Mouse (Mus musculus) G1E (cell line): ENCODE measurements around the gene E130309D02Rik. TPM values are rescaled to one million over a fixed set of nuclear protein-coding genes. Genes with fewer than 3 reads are reported as not detected.

ENCODE experiments used
- ATAC-seq: 2 replicates; pipeline ENCODE4 v1.8.0; 2016; ENCODE audit warnings: mild to moderate bottlenecking; ENCODE audit not compliant: insufficient number of reproducible peaks, poor library complexity, low FRiP score, severe bottlenecking; ENCODE audit errors: extremely low read depth
- DNase-seq: peaks from one replicate; pipeline ENCODE4 v3.0.0; 2012; ENCODE audit warnings: low spot score
- H3K27me3 ChIP-seq: 2 replicates; pipeline ENCODE4 v1.6.1; 2012; ENCODE audit warnings: mild to moderate bottlenecking, low read length, inconsistent platforms; ENCODE audit not compliant: insufficient read depth
- H3K36me3 ChIP-seq: replicated peaks from 2 replicates; pipeline ENCODE3; 2012; ENCODE audit warnings: mild to moderate bottlenecking, inconsistent platforms
- H3K4me1 ChIP-seq: 2 replicates; pipeline ENCODE4 v1.6.1; 2012; ENCODE audit warnings: low read depth, low read length, inconsistent platforms, mixed read lengths; ENCODE audit not compliant: insufficient read depth
- H3K4me3 ChIP-seq: 2 replicates; pipeline ENCODE4 v1.5.1; 2012; ENCODE audit warnings: low read depth, mild to moderate bottlenecking, inconsistent platforms, low read length, moderate library complexity, mixed read lengths
- H3K9me3 ChIP-seq: replicated peaks from 2 replicates; pipeline ENCODE4 v1.6.1; 2012; ENCODE audit warnings: inconsistent platforms
- CTCF ChIP-seq: IDR thresholded peaks from 2 replicates; pipeline ENCODE4 v1.5.1; 2012; ENCODE audit warnings: low read depth, low read length, inconsistent platforms, mixed read lengths
- GATA1 ChIP-seq: IDR thresholded peaks from 2 replicates; pipeline ENCODE4 v1.6.1; 2012; ENCODE audit warnings: borderline replicate concordance, low read length, inconsistent platforms, mixed read lengths
- GATA2 ChIP-seq: IDR thresholded peaks from 2 replicates; pipeline ENCODE4 v1.6.1; 2012; ENCODE audit warnings: low read depth, low read length, inconsistent platforms, borderline replicate concordance
- POLR2AphosphoS5 ChIP-seq: IDR thresholded peaks from 2 replicates; pipeline ENCODE4 v1.6.1; 2012; ENCODE audit warnings: low read depth, low read length, inconsistent platforms; ENCODE audit not compliant: insufficient replicate concordance
- TAL1 ChIP-seq: conservative IDR thresholded peaks from 2 replicates; pipeline ENCODE4 v1.6.1; 2012; ENCODE audit warnings: low read depth, low read length, inconsistent platforms, mixed read lengths
- polyA plus RNA-seq: library from polyadenylated mRNA; stranded (reverse); fragments of >175 nt; gene quantifications from 2 replicates; pipeline ENCODE4 v1.2.3, GENCODE M21; 2012
- total RNA-seq, 2 experiments: library from RNA; stranded (forward) in 1 of 2; stranded (reverse) in 1 of 2; fragments of 200-1000 nt in 1 of 2; fragments of >200 nt in 1 of 2; fragmentation: Nextera tagmentation in 1 of 2; gene quantifications; 2 replicates each; pipeline ENCODE4 v1.2.3; 2014 to 2017

The E130309D02Rik gene
- total and polyA plus RNA-seq, 3 experiments: 18.0 to 134 (median 75.0) TPM

GRCm38 (mm10) chr5:143356686-143357388, 41.7 kb upstream of the E130309D02Rik start, which contains the start of gene Grid2ip:
Gene Grid2ip, plus strand, starts transcription at chr5:143357338.
- peaks cover 21% of the 10 kb centered on the region for H3K27me3 ChIP-seq
- no peaks in the 10 kb centered on the region for H3K4me1 ChIP-seq
- H3K4me3 ChIP-seq: no peak within 1 kb of the TSS
- TF ChIP-seq TAL1 (no peak), GATA1 (no peak), CTCF (no peak), GATA2 (no peak), POLR2AphosphoS5 (no peak)
- H3K9me3 ChIP-seq: peaks cover 10% of the 10 kb centered on the region
- H3K36me3 ChIP-seq: no peaks in the 10 kb centered on the region
- no peak for DNase-seq
- no peak for ATAC-seq

- H3K4me3 ChIP-seq: no peak overlapping the region
- H3K36me3 ChIP-seq: no peaks in the 10 kb centered on the region
- H3K27me3 ChIP-seq: peaks cover 21% of the 10 kb centered on the region
- no peak for ATAC-seq
- no peak for DNase-seq
- H3K9me3 ChIP-seq: peaks cover 18% of the 10 kb centered on the region
- no peak for TF ChIP-seq GATA1
- TF ChIP-seq GATA2: no peak
- no peak for TF ChIP-seq CTCF
- TF ChIP-seq TAL1: no peak
- TF ChIP-seq POLR2AphosphoS5: no peak
- H3K4me1 ChIP-seq: no peaks in the 10 kb centered on the region
Observed at GRCm38 (mm10) chr5:143356017-143356416, 40.9 kb upstream of the E130309D02Rik start.

GRCm38 (mm10) chr5:143346367-143346766, 31.2 kb upstream of the E130309D02Rik start:
- TF ChIP-seq GATA1 (no peak), TAL1 (no peak), POLR2AphosphoS5 (no peak), GATA2 (no peak), CTCF (no peak)
- ATAC-seq (no peak), DNase-seq (no peak)
- Histone ChIP-seq H3K4me1 (no peaks in the 10 kb centered on the region), H3K36me3 (no peaks in the 10 kb centered on the region), H3K4me3 (no peak overlapping the region), H3K9me3 (peaks cover 22% of the 10 kb centered on the region), H3K27me3 (peaks cover 18% of the 10 kb centered on the region; the same call in 1 of the 2 replicates)

GRCm38 (mm10) chr5:143339603-143340002, 24.4 kb upstream of the E130309D02Rik start:
- Histone ChIP-seq H3K36me3 (no peaks in the 10 kb centered on the region), H3K4me1 (0 out of 2 replicates have a peak, but pooled peaks cover 5% of the 10 kb centered on the region), H3K27me3 (peaks cover 23% of the 10 kb centered on the region), H3K9me3 (peaks cover 5% of the 10 kb centered on the region; the same call in 1 of the 2 replicates), H3K4me3 (no peak overlapping the region)
- TF ChIP-seq TAL1 (no peak), POLR2AphosphoS5 (no peak), GATA1 (no peak), GATA2 (no peak), CTCF (no peak)
- ATAC-seq (no peak), DNase-seq (no peak)

- peaks cover 10% of the 10 kb centered on the region for H3K4me1 ChIP-seq
- peaks cover 4% of the 10 kb centered on the region for H3K36me3 ChIP-seq
- no peak overlapping the region for H3K4me3 ChIP-seq
- ATAC-seq (no peak), DNase-seq (no peak)
- peaks cover 9% of the 10 kb centered on the region for H3K27me3 ChIP-seq
- TF ChIP-seq GATA2 (no peak), CTCF (0 out of 2 replicates have a peak, but pooled peaks have one; percentile 7)
- no peaks in the 10 kb centered on the region for H3K9me3 ChIP-seq
Observed at GRCm38 (mm10) chr5:143336559-143336958, 21.4 kb upstream of the E130309D02Rik start.

GRCm38 (mm10) chr5:143335089-143335460, 19.9 kb upstream of the E130309D02Rik start:
- H3K9me3 ChIP-seq: no peaks in the 10 kb centered on the region
- H3K27me3 ChIP-seq: peaks cover 9% of the 10 kb centered on the region
- H3K36me3 ChIP-seq: peaks cover 8% of the 10 kb centered on the region
- TF ChIP-seq TAL1: no peak
- no peak for TF ChIP-seq GATA1
- TF ChIP-seq POLR2AphosphoS5: no peak
- no peak for TF ChIP-seq GATA2
- no peak for TF ChIP-seq CTCF
- ATAC-seq: no peak
- H3K4me3 ChIP-seq: no peak overlapping the region
- DNase-seq: no peak
- peaks cover 13% of the 10 kb centered on the region for H3K4me1 ChIP-seq
